Mouse (Mus musculus) liver, adult 2 months (tissue): ENCODE measurements around the gene Papola. TPM values are rescaled to one million over a fixed set of nuclear protein-coding genes. Genes with fewer than 3 reads are reported as not detected.
A peak's percentile ranks its signal among the peaks of the same experiment; 100 is the strongest.
"Not testable (repeated sequence)": the region's sequence is repeated elsewhere in the genome, so short reads cannot be mapped to it uniquely, and the experiment has no call there.

Experiments
- DNase-seq: peaks from one replicate; pipeline ENCODE4 v3.0.0-alpha.2; 2011; ENCODE audit warnings: low read depth, low spot score; ENCODE audit errors: extremely low read depth
- H3K27ac ChIP-seq: fragments of 200-500 bp; replicated peaks from 2 replicates; pipeline ENCODE4 v1.5.1; 2012; ENCODE audit warnings: low read depth, mild to moderate bottlenecking, control low read depth, inconsistent platforms, low read length; ENCODE audit not compliant: insufficient read depth
- H3K27me3 ChIP-seq: fragments of 200-500 bp; 2 replicates; pipeline ENCODE4 v1.6.1; 2012; ENCODE audit warnings: mild to moderate bottlenecking, moderate library complexity, low read length, inconsistent platforms; ENCODE audit not compliant: control insufficient read depth, insufficient read depth
- H3K36me3 ChIP-seq: fragments of 200-500 bp; 2 replicates; pipeline ENCODE4 v1.6.1; 2012; ENCODE audit warnings: low read length, inconsistent platforms; ENCODE audit not compliant: control insufficient read depth, insufficient read depth
- H3K4me1 ChIP-seq: fragments of 200-500 bp; 2 replicates; pipeline ENCODE4 v1.6.1; 2011; ENCODE audit warnings: low read length; ENCODE audit not compliant: control insufficient read depth, insufficient read depth
- H3K4me3 ChIP-seq: fragments of 200-500 bp; 2 replicates; pipeline ENCODE4 v1.5.1; 2011; ENCODE audit warnings: low read depth, mild to moderate bottlenecking, control low read depth, low read length, moderate library complexity; ENCODE audit not compliant: insufficient read depth
- H3K79me2 ChIP-seq: fragments of 200-500 bp; 2 replicates; pipeline ENCODE4 v1.6.1; 2012; ENCODE audit warnings: inconsistent platforms, mild to moderate bottlenecking, low read length, moderate library complexity; ENCODE audit not compliant: control insufficient read depth, insufficient read depth
- H3K9ac ChIP-seq: fragments of 200-500 bp; 2 replicates; pipeline ENCODE4 v1.6.1; 2012; ENCODE audit warnings: low read depth, mild to moderate bottlenecking, control low read depth, inconsistent platforms, low read length
- CTCF ChIP-seq: fragments of 200-500 bp; IDR thresholded peaks from 2 replicates; pipeline ENCODE4 v1.5.1; 2011; ENCODE audit warnings: low read depth, low read length, control low read depth
- POLR2A ChIP-seq: fragments of 200-500 bp; IDR thresholded peaks from 2 replicates; pipeline ENCODE4 v1.6.1; 2011; ENCODE audit warnings: low read length, control low read depth; ENCODE audit not compliant: insufficient read depth; ENCODE audit errors: extremely low read depth
- WGBS: fragments of 180-500 bp; shearing (Covaris S2); methylation state at CpG from one replicate; pipeline ENCODE4 v1.1.7; 2018; 5-methylcytosine and 5-hydroxymethylcytosine counted together
- polyA plus RNA-seq: library from polyadenylated mRNA; depleted of rRNA; stranded (reverse); fragments of >200 nt; gene quantifications from 2 replicates; pipeline ENCODE4 v1.2.3, GENCODE M21; 2012
- total RNA-seq: library from RNA; depleted of rRNA; stranded (reverse); fragments of >200 nt; gene quantifications from 2 replicates; pipeline ENCODE4 v1.2.3, GENCODE M21; 2014

Papola gene
- total and polyA plus RNA-seq, 2 experiments = 42.0 to 68.4 TPM

GRCm38 (mm10) chr12:105840545-105840944 lies 56.1 kb downstream of the Papola start:
- not testable (repeated sequence) for DNase-seq, H3K27ac ChIP-seq, H3K79me2 ChIP-seq, H3K4me1 ChIP-seq, H3K27me3 ChIP-seq, H3K9ac ChIP-seq, H3K4me3 ChIP-seq
- 92% methylated on average over 8 of the region's 8 CpGs for WGBS
- 0 out of 2 replicates have a peak, but pooled peaks have one; percentile 14 for TF ChIP-seq CTCF
- H3K36me3 ChIP-seq = peaks cover 50% of the 10 kb centered on the region

- 76% methylated on average over 12 of the region's 12 CpGs for WGBS
These were observed 58.9 kb downstream of the Papola start for GRCm38 (mm10) chr12:105843243-105844005.

GRCm38 (mm10) chr12:105844406-105844805 lies 59.9 kb downstream of the Papola start:
- no peak for TF ChIP-seq CTCF
- no peak for TF ChIP-seq POLR2A
- Histone ChIP-seq H3K9ac (no peak overlapping the region), H3K79me2 (no peaks in the 10 kb centered on the region), H3K27ac (no peak overlapping the region), H3K4me3 (no peak overlapping the region), H3K4me1 (no peaks in the 10 kb centered on the region), H3K36me3 (peaks cover 20% of the 10 kb centered on the region), H3K27me3 (no peaks in the 10 kb centered on the region)
- 78% methylated on average over 4 of the region's 4 CpGs for whole genome bisulfite sequencing
- DNase-seq = no peak

More at GRCm38 (mm10) chr12:105843243-105844005, 58.9 kb downstream of the Papola start:
- TF ChIP-seq POLR2A = no peak
- no peak for TF ChIP-seq CTCF
- H3K27ac ChIP-seq = no peak overlapping the region
- no peaks in the 10 kb centered on the region for H3K4me1 ChIP-seq
- no peak overlapping the region for H3K4me3 ChIP-seq
- H3K79me2 ChIP-seq = no peaks in the 10 kb centered on the region
- no peak for DNase-seq
- H3K9ac ChIP-seq = no peak overlapping the region
- H3K27me3 ChIP-seq = no peaks in the 10 kb centered on the region
- peaks cover 26% of the 10 kb centered on the region for H3K36me3 ChIP-seq

- H3K4me1 ChIP-seq = no peaks in the 10 kb centered on the region
- no peaks in the 10 kb centered on the region for H3K27me3 ChIP-seq
- H3K9ac ChIP-seq = no peak overlapping the region
- H3K36me3 ChIP-seq = no peaks in the 10 kb centered on the region
- H3K4me3 ChIP-seq = no peak overlapping the region
- H3K79me2 ChIP-seq = no peaks in the 10 kb centered on the region
- TF ChIP-seq CTCF (no peak), POLR2A (no peak)
- no peak for DNase-seq
- no peak overlapping the region for H3K27ac ChIP-seq
- 85% methylated on average over 8 of the region's 8 CpGs for WGBS
These were observed 64.6 kb downstream of the Papola start for GRCm38 (mm10) chr12:105849102-105849501.

- Histone ChIP-seq H3K36me3 (no peaks in the 10 kb centered on the region), H3K27me3 (no peaks in the 10 kb centered on the region), H3K4me3 (no peak overlapping the region), H3K27ac (no peak overlapping the region), H3K4me1 (no peaks in the 10 kb centered on the region), H3K79me2 (no peaks in the 10 kb centered on the region), H3K9ac (no peak overlapping the region)
- no peak for DNase-seq
- WGBS = 79% methylated on average over 9 of the region's 9 CpGs
- TF ChIP-seq CTCF (no peak), POLR2A (no peak)
These were observed 66.2 kb downstream of the Papola start for GRCm38 (mm10) chr12:105850675-105851074.

GRCm38 (mm10) chr12:105852798-105853197 lies 68.3 kb downstream of the Papola start:
- Histone ChIP-seq H3K27ac (no peak overlapping the region), H3K79me2 (no peaks in the 10 kb centered on the region), H3K36me3 (no peaks in the 10 kb centered on the region), H3K9ac (no peak overlapping the region), H3K4me1 (no peaks in the 10 kb centered on the region), H3K4me3 (no peak overlapping the region), H3K27me3 (no peaks in the 10 kb centered on the region)
- DNase-seq = no peak
- TF ChIP-seq CTCF (no peak), POLR2A (no peak)
- WGBS = 69% methylated on average over 7 of the region's 7 CpGs
